Mouse (Mus musculus) lung, postnatal 0 days (tissue): Measurements from ENCODE around the gene Smo.

Experiments used
- CTCF ChIP-seq: IDR thresholded peaks from 2 replicates; pipeline ENCODE4 v1.5.1; 2016; ENCODE audit warnings: antibody characterized with exemption, mild to moderate bottlenecking
- EP300 ChIP-seq: IDR thresholded peaks from 2 replicates; pipeline ENCODE4 v1.6.1; 2016; ENCODE audit warnings: antibody characterized with exemption, mild to moderate bottlenecking, control low read depth

DNA sequence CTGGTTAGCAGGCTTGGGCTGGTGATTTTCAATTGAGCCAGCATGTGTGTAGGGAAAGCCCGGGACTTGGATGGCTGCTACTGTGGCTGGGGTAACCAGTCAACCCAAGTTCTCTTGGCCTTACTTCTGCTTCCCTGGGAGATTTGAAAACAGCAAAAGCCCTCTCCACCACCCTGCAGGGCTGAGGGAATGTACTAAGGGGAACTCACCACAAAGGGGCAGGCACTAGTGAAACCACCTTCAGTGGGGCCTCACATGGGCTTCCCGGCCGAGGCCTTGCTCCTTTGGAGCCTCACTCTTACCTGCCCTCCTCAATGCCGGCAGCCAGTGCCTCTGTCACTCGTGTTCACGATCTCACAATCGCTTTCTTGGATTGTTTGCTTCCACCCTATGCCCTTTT lies 39.3 kb upstream of the Smo start:
- TF ChIP-seq CTCF (no peak), EP300 (no peak)
